Mouse (Mus musculus) heart, postnatal 4 days (tissue): Measurements from ENCODE around the gene Zfp3. TPM values are rescaled to one million over a fixed set of nuclear protein-coding genes. Genes with fewer than 3 reads are reported as not detected.
"Not testable (repeated sequence)": the region's sequence is repeated elsewhere in the genome, so short reads cannot be mapped to it uniquely, and the experiment has no call there.

Source experiments
- DNase-seq: peaks from one replicate; pipeline ENCODE4 v3.0.0; 2021
- total RNA-seq, 2 experiments: library from RNA; stranded (reverse); gene quantifications; 2 replicates each; pipeline ENCODE4 v1.2.3; 2021

The Zfp3 gene
- total RNA-seq, 2 experiments from 2014 or later = 11.8 to 12.1 TPM

GRCm38 (mm10) chr11:70760446-70760845, 3.6 kb upstream of the Zfp3 start:
- not testable (repeated sequence) for DNase-seq

GRCm38 (mm10) chr11:70762641-70763040, 1.4 kb upstream of the Zfp3 start:
- DNase-seq = no peak

- DNase-seq = no peak
These were observed 450 bp upstream of the Zfp3 start for GRCm38 (mm10) chr11:70763582-70763935.

GRCm38 (mm10) chr11:70765776-70766445, 1.9 kb downstream of the Zfp3 start:
- peak; percentile 65 for DNase-seq

- no peak for DNase-seq
These were observed 6.8 kb downstream of the Zfp3 start for GRCm38 (mm10) chr11:70770804-70771203.

- DNase-seq = peak; percentile 76
These were observed 13.0 kb downstream of the Zfp3 start for GRCm38 (mm10) chr11:70776830-70777571.

GRCm38 (mm10) chr11:70777634-70778033, 13.6 kb downstream of the Zfp3 start:
- DNase-seq = no peak

GRCm38 (mm10) chr11:70778058-70778457, 14.0 kb downstream of the Zfp3 start:
- not testable (repeated sequence) for DNase-seq

GRCm38 (mm10) chr11:70785908-70786307, 21.9 kb downstream of the Zfp3 start:
- no peak for DNase-seq

GRCm38 (mm10) chr11:70787052-70787451, 23.0 kb downstream of the Zfp3 start:
- no peak for DNase-seq

- no peak for DNase-seq
These were observed 25.1 kb downstream of the Zfp3 start for GRCm38 (mm10) chr11:70788972-70789655.

GRCm38 (mm10) chr11:70790426-70790825, 26.4 kb downstream of the Zfp3 start:
- DNase-seq = no peak

GRCm38 (mm10) chr11:70790874-70791551, 27.0 kb downstream of the Zfp3 start:
- no peak for DNase-seq

GRCm38 (mm10) chr11:70791676-70792075, 27.7 kb downstream of the Zfp3 start:
- DNase-seq = no peak

- no peak for DNase-seq
These were observed 28.4 kb downstream of the Zfp3 start for GRCm38 (mm10) chr11:70792409-70792808.

GRCm38 (mm10) chr11:70802208-70802864, 38.3 kb downstream of the Zfp3 start:
- DNase-seq = no peak

- no peak for DNase-seq
These were observed 38.9 kb downstream of the Zfp3 start for GRCm38 (mm10) chr11:70802865-70803261.

GRCm38 (mm10) chr11:70803711-70804200, 39.7 kb downstream of the Zfp3 start:
- no peak for DNase-seq

- DNase-seq = no peak
These were observed 40.4 kb downstream of the Zfp3 start for GRCm38 (mm10) chr11:70804395-70804794.

GRCm38 (mm10) chr11:70805641-70806175, 41.7 kb downstream of the Zfp3 start:
- DNase-seq = no peak

- DNase-seq = no peak
These were observed 42.7 kb downstream of the Zfp3 start for GRCm38 (mm10) chr11:70806697-70807096.

- no peak for DNase-seq
These were observed 43.6 kb downstream of the Zfp3 start for GRCm38 (mm10) chr11:70807630-70808029.
